Mouse (Mus musculus): Measurements from ENCODE around the gene Spint3. TPM values are rescaled to one million over a fixed set of nuclear protein-coding genes. Genes with fewer than 3 reads are reported as not detected.
"Not testable (repeated sequence)": the region's sequence is repeated elsewhere in the genome, so short reads cannot be mapped to it uniquely, and the experiment has no call there.

Gene Spint3
- polyA plus RNA-seq (2015; fragmentation: Nextera tagmentation; extraction: Ambion mirVana) = not detected in 2 replicates

GRCm38 (mm10) chr2:164573359-164573758 is at the start of gene Spint3:
Spint3 (minus strand) TSS chr2:164573459.
- H3K4me1 ChIP-seq (replicated peaks; ENCODE audit: control insufficient read depth, insufficient read depth, low read length); H3K36me3 ChIP-seq (ENCODE audit: control insufficient read depth, insufficient read depth); ATAC-seq; H3K4me3 ChIP-seq (ENCODE audit: low read depth, low read length); H3K27me3 ChIP-seq (replicated peaks; ENCODE audit: control insufficient read depth, insufficient read depth, low read length); H3K9ac ChIP-seq (ENCODE audit: low read depth, low read length); H3K27ac ChIP-seq (ENCODE audit: low read depth, low read length); H3K9me3 ChIP-seq (ENCODE audit: control insufficient read depth); H3K4me2 ChIP-seq (replicated peaks; ENCODE audit: low read depth): not testable (repeated sequence)
- 81% methylated on average over 6 of the region's 6 CpGs for WGBS

- TF ChIP-seq CTCF (IDR thresholded peaks at IDR 0.05; ENCODE audit: low read depth) = peak; percentile 53
- ATAC-seq = no peak
- WGBS = 78% methylated on average over 4 of the region's 4 CpGs
- Histone ChIP-seq H3K4me1 (replicated peaks; ENCODE audit: control insufficient read depth, insufficient read depth, low read length) (no peaks in the 10 kb centered on the region), H3K27me3 (replicated peaks; ENCODE audit: control insufficient read depth, insufficient read depth, low read length) (no peaks in the 10 kb centered on the region), H3K9ac (ENCODE audit: low read depth, low read length) (no peak overlapping the region), H3K27ac (ENCODE audit: low read depth, low read length) (no peak overlapping the region), H3K4me2 (replicated peaks; ENCODE audit: low read depth) (no peak overlapping the region), H3K9me3 (ENCODE audit: control insufficient read depth) (no peaks in the 10 kb centered on the region), H3K4me3 (ENCODE audit: low read depth, low read length) (no peak overlapping the region), H3K36me3 (ENCODE audit: control insufficient read depth, insufficient read depth) (no peaks in the 10 kb centered on the region)
Observed at GRCm38 (mm10) chr2:164621775-164622174, 48.5 kb upstream of the Spint3 start.

GRCm38 (mm10) chr2:164619050-164619449 is 45.8 kb upstream of the Spint3 start:
- no peaks in the 10 kb centered on the region for H3K27me3 ChIP-seq (replicated peaks; ENCODE audit: control insufficient read depth, insufficient read depth, low read length)
- H3K4me3 ChIP-seq (ENCODE audit: low read depth, low read length) = no peak overlapping the region
- H3K9ac ChIP-seq (ENCODE audit: low read depth, low read length) = no peak overlapping the region
- H3K4me2 ChIP-seq (replicated peaks; ENCODE audit: low read depth) = no peak overlapping the region
- no peak for ATAC-seq
- TF ChIP-seq CTCF (IDR thresholded peaks at IDR 0.05; ENCODE audit: low read depth) = no peak
- H3K4me1 ChIP-seq (replicated peaks; ENCODE audit: control insufficient read depth, insufficient read depth, low read length) = no peaks in the 10 kb centered on the region
- no peaks in the 10 kb centered on the region for H3K9me3 ChIP-seq (ENCODE audit: control insufficient read depth)
- 69% methylated on average over 5 of the region's 5 CpGs for WGBS
- H3K27ac ChIP-seq (ENCODE audit: low read depth, low read length) = no peak overlapping the region
- H3K36me3 ChIP-seq (ENCODE audit: control insufficient read depth, insufficient read depth) = no peaks in the 10 kb centered on the region

- Histone ChIP-seq H3K36me3 (ENCODE audit: control insufficient read depth, insufficient read depth) (no peaks in the 10 kb centered on the region), H3K9ac (ENCODE audit: low read depth, low read length) (no peak overlapping the region), H3K27me3 (replicated peaks; ENCODE audit: control insufficient read depth, insufficient read depth, low read length) (no peaks in the 10 kb centered on the region), H3K4me1 (replicated peaks; ENCODE audit: control insufficient read depth, insufficient read depth, low read length) (no peaks in the 10 kb centered on the region), H3K9me3 (ENCODE audit: control insufficient read depth) (no peaks in the 10 kb centered on the region), H3K4me3 (ENCODE audit: low read depth, low read length) (no peak overlapping the region), H3K4me2 (replicated peaks; ENCODE audit: low read depth) (no peak overlapping the region), H3K27ac (ENCODE audit: low read depth, low read length) (no peak overlapping the region)
- 88% methylated on average over 3 of the region's 3 CpGs for WGBS
- no peak for TF ChIP-seq CTCF (IDR thresholded peaks at IDR 0.05; ENCODE audit: low read depth)
- no peak for ATAC-seq
Observed at GRCm38 (mm10) chr2:164615386-164615785, 42.1 kb upstream of the Spint3 start.

GRCm38 (mm10) chr2:164613471-164613870 is 40.2 kb upstream of the Spint3 start, which contains the start of the genes Wfdc6b and Wfdc8:
Wfdc6b (plus strand) TSS chr2:164613522.
Wfdc8 (minus strand) TSS chr2:164613626.
- H3K9ac ChIP-seq (ENCODE audit: low read depth, low read length); H3K4me2 ChIP-seq (replicated peaks; ENCODE audit: low read depth); H3K36me3 ChIP-seq (ENCODE audit: control insufficient read depth, insufficient read depth); H3K9me3 ChIP-seq (ENCODE audit: control insufficient read depth); H3K27me3 ChIP-seq (replicated peaks; ENCODE audit: control insufficient read depth, insufficient read depth, low read length); ATAC-seq; H3K4me1 ChIP-seq (replicated peaks; ENCODE audit: control insufficient read depth, insufficient read depth, low read length); H3K4me3 ChIP-seq (ENCODE audit: low read depth, low read length); H3K27ac ChIP-seq (ENCODE audit: low read depth, low read length): not testable (repeated sequence)
- 50% methylated on average over 8 of the region's 8 CpGs for WGBS

- TF ChIP-seq CTCF (IDR thresholded peaks at IDR 0.05; ENCODE audit: low read depth) = no peak
- H3K27ac ChIP-seq (ENCODE audit: low read depth, low read length) = no peak overlapping the region
- H3K9me3 ChIP-seq (ENCODE audit: control insufficient read depth) = no peaks in the 10 kb centered on the region
- no peak overlapping the region for H3K4me2 ChIP-seq (replicated peaks; ENCODE audit: low read depth)
- H3K9ac ChIP-seq (ENCODE audit: low read depth, low read length) = no peak overlapping the region
- H3K27me3 ChIP-seq (replicated peaks; ENCODE audit: control insufficient read depth, insufficient read depth, low read length) = no peaks in the 10 kb centered on the region
- H3K4me1 ChIP-seq (replicated peaks; ENCODE audit: control insufficient read depth, insufficient read depth, low read length) = no peaks in the 10 kb centered on the region
- H3K4me3 ChIP-seq (ENCODE audit: low read depth, low read length) = no peak overlapping the region
- ATAC-seq = no peak
- no peaks in the 10 kb centered on the region for H3K36me3 ChIP-seq (ENCODE audit: control insufficient read depth, insufficient read depth)
- 82% methylated on average over 6 of the region's 6 CpGs for WGBS
Observed at GRCm38 (mm10) chr2:164608781-164609180, 35.5 kb upstream of the Spint3 start.

GRCm38 (mm10) chr2:164604411-164604810 is 31.2 kb upstream of the Spint3 start:
- WGBS = 95% methylated on average over 8 of the region's 8 CpGs
- no peaks in the 10 kb centered on the region for H3K4me1 ChIP-seq (replicated peaks; ENCODE audit: control insufficient read depth, insufficient read depth, low read length)
- no peak overlapping the region for H3K4me3 ChIP-seq (ENCODE audit: low read depth, low read length)
- H3K9ac ChIP-seq (ENCODE audit: low read depth, low read length) = no peak overlapping the region
- H3K27ac ChIP-seq (ENCODE audit: low read depth, low read length) = no peak overlapping the region
- no peak for ATAC-seq
- no peaks in the 10 kb centered on the region for H3K36me3 ChIP-seq (ENCODE audit: control insufficient read depth, insufficient read depth)
- no peaks in the 10 kb centered on the region for H3K9me3 ChIP-seq (ENCODE audit: control insufficient read depth)
- no peak overlapping the region for H3K4me2 ChIP-seq (replicated peaks; ENCODE audit: low read depth)
- no peak for TF ChIP-seq CTCF (IDR thresholded peaks at IDR 0.05; ENCODE audit: low read depth)
- H3K27me3 ChIP-seq (replicated peaks; ENCODE audit: control insufficient read depth, insufficient read depth, low read length) = no peaks in the 10 kb centered on the region
